Mouse (Mus musculus): ENCODE data around the gene Fgfr2.
A peak's percentile ranks its signal among the peaks of the same experiment; 100 is the strongest.

Fgfr2 gene

DNA sequence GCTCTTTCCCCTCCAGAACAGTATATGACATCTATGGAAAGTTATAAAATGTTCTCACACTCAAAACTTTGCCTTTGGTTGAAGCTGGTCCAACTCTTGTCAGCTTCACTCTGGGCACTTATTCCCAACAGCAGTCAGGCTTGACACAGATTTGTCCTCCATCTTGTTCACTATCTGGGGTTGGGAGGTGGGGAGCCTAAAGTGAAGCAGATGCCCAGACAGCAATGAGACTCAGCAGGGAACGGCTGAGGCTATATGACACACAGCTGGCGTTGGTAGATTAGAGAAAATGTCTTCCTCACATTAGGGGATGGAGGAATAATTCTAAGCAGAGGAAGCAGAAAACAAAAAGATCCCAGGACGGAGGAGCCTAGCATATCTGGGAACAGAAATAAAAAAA is 724.7 kb downstream of the Fgfr2 start:
- no peak for DNase-seq (ENCODE audit: low spot score)

DNA sequence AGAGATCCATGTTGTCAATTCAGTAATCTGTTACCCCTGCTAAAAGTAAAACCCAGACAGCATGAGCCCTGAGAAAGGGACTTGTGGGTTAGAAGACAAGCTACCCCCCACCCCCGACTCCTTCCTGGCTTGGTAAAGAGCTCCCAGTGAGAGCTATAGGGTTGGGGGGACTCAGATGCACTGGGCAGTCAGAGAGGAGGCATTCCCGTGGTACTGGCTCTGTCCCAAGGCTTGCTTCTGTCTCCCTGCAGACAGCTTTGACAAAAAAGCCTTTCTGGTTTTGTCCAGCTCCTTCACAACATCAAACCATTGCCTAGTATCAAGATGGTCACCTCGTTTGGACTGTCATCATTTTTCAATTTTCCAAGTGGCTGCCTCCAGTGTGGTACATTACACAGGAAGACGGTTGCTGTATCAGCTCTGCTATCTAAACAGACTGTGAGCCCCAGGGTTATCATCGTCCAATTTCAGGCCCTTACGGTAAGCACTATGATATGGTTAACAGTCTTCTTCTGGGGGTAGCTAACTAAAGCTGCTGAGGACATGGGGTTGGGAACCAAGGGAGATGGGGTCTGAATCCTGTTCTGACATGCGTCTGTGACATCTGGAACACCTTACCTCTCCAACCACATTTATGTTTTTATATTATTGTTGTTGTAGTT is 726.4 kb downstream of the Fgfr2 start:
- DNase-seq (ENCODE audit: low spot score) = no peak

DNA sequence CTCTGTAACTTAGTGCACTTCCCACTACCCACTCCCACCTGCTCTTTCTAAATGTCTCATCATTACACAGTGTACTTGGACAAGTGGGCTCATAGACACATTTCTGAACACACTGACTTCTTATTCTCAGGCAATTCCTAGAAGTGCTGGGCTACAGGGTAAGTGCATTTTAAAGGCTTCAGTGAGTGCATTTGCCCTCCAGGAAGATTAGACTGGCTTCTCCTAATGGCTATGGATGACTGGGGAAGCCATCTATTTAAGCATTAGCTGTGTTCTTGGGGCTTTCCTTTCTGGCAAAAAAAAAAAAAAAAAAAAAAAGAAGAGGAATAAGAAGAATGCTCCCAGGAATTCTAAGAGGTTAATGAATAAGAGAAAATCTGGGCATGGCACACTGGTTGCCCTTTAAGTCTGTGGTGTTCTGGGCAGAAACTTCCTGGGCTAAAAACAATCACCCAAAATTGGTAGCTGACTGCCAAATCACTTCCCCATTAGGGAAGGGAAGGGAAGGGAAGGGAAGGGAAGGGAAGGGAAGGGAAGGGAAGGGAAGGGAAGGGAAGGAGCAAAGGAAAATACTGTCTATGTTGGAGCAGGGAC is 729.5 kb downstream of the Fgfr2 start:
- no peak for DNase-seq (ENCODE audit: low spot score)

DNA sequence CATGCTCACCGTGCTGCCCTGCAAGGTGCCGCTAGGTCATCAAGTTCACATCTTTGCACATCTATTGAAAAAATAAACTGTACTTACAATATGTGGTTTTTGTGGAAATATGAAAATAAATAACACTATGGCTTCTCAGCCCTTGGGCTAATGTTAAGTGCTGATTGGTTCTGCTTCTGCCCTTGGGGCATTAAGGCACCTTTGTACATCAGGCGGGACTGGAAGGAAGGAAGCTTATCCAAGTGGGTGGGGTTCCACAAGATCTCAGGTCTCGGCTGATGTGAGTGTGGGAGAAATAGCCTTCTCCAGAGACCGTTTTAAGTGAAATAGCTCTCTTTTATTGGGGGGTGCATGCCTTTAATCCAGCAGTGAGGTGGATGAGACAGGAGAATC is 730.1 kb downstream of the Fgfr2 start:
- DNase-seq (ENCODE audit: low spot score) = no peak

DNA sequence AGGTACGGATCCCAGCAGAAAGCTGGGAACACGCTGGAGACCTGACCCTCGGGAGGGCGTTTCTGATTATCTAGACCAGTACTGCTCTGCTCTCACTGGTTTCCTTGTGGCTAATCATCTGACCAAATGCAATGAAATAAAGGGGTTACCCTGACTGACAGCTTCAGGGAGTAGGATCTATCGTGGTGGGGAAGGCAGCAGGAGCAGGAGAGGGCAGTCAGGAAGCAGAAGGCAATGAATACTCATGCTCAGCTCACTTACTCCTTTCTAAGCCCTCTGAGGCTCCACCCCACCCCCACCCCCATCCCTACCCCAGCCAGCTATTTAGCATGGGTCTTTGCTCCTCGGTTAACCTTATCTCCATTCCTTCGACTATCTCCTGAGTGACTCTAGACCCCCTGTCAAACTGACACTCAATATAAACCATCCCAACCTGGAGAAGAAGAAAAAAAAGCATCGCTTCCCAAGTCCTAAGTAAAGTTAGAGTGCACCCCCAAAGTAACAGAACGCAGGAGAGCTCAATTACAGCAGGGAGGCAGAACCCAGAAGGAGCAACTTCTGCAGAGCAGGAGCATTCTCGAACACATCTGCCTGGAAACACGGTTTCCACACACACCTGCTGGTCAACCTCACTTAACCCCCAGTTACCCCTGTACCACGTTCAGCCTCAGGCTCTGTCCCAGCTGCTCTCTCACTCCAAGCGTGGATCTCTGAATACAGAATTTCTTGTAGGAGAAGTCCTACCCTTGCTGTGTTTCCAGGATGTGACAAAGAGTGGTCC is 730.7 kb downstream of the Fgfr2 start:
- DNase-seq (ENCODE audit: low spot score) = no peak

DNA sequence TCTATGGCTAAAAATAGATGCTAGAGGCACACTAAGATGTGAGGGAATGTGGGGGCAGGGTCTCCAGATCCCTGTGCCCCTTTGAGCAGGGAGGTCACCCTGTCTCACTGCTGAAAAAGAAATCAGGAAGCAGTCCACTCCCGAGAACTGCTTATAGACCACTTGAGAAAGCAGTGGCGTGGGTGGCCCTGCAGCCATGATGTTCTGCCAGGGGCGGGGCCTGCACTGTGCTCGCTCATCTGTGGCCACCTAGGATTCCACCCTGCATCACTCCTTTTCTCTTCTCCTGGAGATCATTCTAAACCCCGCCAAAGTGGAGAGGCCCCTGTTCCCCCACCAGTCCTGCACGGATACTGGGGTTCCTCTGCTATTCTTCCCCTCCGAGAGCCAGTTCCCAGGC is 733.7 kb downstream of the Fgfr2 start:
- no peak for DNase-seq (ENCODE audit: low spot score)

DNA sequence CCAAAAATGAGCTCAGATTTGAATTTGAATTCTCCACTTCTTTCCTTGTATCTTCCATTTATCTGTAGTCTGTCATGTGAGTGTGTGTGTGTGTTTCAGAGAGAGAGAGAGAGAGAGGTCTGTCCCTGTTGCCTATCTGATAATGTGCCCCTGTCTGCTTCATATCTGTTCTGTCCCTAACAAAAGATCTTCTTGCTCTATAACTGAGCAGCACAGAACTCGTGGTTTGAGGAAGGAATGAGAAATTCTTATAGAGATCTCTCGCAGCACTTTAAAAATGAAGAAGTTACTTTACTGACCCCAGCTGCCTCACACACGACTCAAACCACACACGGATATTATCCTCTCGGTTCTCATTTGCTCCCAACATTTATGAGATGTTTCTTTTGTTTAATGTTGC is 735.6 kb downstream of the Fgfr2 start:
- DNase-seq (ENCODE audit: low spot score) = no peak

DNA sequence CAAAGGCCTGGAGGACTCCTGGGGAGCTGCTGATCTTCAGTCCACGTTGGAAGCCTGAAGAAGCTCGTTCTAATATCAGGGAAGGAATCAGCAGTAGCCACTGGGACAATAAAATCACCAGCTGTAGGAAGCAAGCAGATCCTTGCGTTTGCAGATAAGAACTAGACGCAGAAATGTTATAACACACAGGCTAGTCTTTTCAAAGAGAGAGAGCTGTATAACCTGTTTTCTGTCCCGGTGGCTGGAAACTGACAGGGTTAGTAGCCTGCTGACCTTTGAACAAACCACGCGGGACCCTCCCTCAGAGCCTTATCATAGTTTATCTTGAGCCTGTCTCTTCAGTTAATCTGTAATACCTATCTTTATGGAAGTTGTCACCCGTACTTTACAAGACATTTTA is 736.8 kb downstream of the Fgfr2 start:
- DNase-seq (ENCODE audit: low spot score) = no peak

DNA sequence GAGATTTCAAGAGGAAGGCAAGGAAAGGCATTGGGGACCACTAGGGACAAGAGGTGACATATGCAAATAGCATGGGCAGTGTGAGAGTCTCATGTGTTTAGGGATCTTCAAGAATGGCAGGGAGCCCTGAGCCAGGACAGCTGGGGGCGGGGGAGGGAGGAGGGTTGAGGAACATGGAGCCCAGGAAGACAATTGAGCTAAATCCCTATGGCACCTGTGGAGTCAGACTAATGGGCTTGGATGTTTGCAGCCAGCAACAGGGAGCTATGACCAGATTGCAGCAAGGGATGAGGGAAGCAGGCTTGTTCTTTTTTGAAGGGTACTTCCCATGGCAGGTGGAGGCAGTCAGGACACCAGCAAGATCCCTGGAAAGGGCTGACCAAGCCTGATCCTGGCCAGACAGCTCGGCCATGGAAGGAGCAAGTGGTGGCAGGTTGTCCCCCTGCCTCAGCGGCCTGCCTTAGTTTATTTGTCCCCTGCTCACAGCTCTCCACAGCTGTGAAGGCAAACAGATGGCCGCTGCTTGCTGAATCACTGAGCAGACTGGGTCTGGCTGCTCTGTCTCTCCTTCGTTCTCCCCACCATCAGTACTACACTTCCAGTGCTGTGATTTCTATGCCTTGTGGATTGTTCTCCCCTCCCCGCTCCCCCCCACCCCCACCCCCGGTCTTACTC is 737.6 kb downstream of the Fgfr2 start:
- DNase-seq (ENCODE audit: low spot score) = no peak

DNA sequence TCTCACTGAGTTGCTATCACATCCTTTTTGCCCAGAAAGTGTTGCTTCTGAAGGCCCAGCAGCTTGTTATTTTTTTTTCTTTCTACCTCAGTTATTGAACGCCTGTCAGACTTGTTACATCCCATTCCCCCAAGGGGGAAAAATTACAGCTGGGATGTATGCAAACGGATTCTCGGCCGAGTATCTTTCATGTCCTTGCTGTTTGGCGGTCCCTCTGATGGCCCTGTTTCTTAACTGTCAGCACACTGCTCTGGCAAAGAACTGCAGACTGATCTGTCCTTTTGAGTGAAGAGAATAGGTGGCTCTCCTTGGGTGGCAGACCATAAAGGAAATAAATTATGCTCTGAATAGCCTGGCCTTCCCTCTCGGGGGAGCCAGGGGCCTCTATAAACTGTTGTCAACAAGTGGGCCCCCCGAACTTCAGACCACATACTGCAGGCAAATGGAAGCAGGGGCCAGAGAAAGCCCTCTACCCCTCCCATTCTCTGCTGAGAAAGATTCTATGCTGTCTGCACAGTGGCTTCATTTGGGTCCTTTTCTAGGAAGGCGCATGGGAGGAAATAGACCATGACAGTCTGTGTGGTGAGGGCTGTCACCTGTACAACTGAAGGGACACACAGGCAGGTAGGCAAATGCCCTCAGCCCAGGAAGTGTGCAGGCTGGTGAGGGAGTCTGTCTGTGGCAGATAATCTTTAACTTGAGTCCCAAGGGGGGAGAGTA is 738.3 kb downstream of the Fgfr2 start:
- no peak for DNase-seq (ENCODE audit: low spot score)

DNA sequence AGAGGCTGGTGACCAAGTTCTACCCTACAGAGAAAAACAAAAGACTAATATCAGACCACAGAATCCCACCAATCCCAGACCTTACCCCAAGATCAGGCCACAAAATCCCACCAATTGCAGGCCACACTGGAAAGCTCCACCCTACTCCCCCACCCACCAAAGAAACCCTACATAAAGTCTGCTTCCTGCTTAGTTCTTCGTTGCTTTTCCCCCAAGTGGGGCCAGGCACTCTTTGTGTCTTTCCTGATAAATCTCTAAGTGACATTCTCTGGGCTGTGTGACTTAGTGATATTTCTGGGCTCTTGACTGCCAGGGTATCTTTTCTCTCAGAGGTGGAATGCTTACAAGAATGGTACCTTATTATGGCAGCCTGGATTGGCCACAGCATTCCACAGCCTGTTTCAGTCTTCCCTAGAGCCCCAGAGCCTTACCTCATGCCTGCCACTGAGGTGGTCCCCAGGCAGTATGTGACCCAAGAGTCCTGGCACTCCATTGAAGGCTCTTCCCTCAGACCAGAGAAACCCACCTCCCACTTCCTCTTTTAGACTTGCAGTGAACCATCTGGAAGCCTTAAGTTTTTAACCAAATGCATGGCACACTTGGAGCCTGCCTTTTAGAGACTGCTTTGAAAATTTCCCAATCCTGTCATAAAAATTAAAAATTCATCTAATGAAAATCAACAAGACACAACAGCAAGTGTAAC is 742.4 kb downstream of the Fgfr2 start:
- DNase-seq (ENCODE audit: low spot score) = no peak

DNA sequence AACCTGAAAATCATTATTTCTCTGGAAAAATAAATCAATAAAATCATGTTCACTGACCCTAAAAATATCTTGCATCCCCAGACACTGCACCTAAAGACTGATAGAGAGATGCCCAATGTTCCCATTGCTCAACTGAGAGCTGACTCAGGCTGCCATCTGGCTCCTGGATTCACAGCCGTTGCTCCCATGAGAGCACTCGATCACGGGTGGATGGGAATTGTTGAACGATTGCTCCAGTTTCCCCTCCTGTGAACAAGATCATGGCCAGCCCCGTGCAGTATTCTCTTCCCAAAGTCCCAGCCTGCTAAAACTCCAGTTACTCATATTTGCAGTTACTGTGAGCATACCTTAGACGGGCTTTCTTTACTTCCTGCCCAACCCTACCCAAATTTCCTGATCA is 745.2 kb downstream of the Fgfr2 start:
- DNase-seq (ENCODE audit: low spot score) = peak; percentile 52

DNA sequence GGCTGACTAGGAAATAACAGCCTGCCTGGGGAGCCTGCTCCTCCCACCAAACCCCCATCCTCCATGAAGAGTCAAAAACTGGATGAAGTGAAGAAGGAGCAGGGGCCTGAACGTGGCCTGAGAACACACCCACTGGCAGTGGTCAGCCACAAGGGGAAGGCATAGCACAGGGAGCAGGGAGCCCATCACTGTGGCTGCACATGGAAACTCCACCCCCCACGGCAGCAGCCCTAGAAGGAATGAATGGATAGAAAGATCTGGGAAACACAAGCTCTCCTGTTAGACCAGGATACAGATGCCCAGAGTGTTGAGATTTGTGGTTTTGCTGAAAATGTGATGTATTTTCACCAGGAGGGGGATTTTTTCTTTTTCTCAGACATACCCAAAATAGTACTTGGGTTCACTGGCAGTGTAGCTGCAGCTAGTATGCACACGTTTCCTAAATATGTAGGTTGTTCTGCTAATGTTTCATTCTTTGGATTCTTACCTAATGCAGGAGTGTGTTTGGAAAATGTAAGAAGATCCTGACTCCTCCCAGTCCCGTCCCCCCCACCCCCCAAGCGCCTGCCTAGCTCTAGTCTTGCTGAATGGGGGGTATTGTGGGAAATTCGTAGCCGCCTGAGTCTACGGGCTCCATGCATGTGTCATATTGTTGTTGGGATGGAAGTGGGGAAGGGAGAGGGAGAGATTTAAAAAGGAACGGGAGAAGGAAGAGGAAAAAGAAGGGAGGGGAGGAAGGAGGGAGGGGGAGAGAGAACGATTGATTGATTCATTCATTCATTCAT is 749.4 kb downstream of the Fgfr2 start:
- DNase-seq (ENCODE audit: low spot score) = peak; percentile 28

DNA sequence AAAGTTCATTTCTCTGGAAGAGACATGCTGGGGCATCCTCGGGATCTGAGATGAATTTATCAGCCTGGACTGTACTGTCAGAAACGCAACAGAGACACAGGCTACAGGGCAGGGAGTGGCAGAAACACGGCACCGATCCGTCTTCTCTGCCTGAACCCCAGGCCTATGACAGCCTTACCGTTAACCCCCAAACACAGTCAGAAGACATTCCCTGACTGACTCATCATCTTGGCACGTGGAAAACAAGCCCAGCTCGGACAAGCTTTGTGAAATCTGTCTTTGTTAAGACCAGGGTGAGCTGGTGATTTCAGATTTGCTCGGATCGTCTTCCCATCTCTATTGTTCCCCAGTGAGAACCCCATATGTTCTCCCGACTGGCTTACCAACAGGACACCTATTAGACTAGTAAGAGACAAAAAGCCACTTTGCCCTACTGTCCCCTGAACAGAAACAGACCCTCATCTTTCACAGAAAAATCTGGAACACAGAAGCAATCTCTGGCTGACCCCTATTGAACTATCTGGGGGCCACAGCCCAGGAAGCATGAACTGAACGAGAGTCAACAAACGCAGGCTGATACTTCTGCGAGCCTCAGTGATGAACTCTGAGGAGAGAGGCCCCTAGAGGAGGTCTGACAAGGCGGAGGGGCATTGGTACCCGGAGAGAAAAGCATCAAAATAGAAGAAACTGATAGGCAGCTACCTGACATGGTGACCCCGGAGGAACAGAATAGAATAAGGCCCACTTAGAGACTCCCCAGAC is 750.2 kb downstream of the Fgfr2 start:
- DNase-seq (ENCODE audit: low spot score) = no peak

DNA sequence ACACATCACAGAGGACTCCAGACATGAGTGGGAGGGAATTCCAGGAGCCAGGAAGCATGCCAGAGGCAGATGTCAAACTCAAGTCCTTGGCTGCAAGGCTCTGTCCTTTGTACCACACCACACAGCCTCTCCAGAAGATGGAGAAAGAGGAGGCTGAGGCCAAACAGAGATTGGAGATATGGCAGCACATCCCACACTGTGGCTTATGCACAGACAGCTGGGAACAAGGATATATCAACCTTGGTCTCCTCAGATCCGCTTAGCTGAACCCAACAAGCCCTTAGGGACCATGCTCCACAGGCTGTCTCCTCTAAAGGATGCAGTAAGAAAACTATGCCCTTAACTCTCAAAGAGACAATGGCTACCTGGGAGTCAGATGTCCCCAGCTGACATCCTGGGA is 751.3 kb downstream of the Fgfr2 start:
- no peak for DNase-seq (ENCODE audit: low spot score)

DNA sequence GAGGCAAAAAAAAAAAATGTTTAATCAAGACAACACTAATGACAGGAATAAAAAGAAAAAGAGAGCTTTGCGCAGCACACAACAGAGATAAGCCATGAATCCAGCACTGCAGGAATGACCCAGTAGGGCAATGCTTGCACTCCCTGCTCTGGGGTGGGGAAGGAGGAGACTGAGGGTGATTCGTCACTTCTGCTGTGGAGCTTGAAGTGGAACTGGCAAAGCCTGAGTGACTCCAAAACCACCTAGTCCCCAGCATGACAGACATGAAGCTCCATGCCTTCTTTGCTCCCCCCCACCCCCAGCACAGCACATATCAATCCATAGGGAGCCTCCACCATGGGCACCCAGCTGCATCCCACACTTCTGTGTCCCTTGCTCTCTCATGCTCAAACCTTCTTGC is 753.4 kb downstream of the Fgfr2 start:
- no peak for DNase-seq (ENCODE audit: low spot score)

DNA sequence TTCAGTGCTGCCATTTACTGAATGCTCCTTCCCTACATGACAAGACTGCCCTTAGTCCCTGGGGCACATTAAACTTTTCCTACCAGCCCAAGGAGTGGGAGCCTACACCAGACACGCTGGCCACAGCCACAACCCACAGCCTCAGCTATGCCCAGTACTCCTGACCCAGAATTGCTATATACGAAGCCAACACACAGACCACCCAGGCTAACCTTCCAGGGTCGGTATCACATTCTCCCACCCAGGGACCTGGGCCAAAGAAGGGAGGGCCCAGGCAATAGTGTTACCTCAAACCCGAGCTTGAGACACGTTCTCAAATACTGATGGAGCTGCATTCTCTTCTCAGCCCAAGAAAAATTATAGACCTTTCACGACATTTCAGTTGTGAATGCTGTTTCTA is 754.3 kb downstream of the Fgfr2 start:
- no peak for DNase-seq (ENCODE audit: low spot score)

DNA sequence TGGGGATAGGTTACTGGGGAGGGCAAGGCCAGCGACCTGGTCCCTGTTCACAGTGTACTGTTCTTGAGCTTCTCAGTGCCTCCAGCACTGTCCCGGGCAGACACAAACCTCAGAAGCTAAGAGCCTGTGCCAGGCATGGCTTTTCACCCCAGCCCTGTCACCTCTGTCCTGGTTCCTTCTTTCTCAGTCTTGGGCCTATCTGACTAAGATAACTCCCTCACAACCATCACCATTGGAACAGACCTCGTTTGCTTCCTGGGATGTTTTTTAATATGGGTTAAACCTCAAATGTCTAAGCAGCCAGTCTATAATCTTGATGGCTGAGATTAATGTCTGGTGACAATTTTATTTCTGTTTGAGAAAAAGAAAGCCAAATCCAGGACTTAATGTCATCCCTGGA is 755.8 kb downstream of the Fgfr2 start:
- no peak for DNase-seq (ENCODE audit: low spot score)

DNA sequence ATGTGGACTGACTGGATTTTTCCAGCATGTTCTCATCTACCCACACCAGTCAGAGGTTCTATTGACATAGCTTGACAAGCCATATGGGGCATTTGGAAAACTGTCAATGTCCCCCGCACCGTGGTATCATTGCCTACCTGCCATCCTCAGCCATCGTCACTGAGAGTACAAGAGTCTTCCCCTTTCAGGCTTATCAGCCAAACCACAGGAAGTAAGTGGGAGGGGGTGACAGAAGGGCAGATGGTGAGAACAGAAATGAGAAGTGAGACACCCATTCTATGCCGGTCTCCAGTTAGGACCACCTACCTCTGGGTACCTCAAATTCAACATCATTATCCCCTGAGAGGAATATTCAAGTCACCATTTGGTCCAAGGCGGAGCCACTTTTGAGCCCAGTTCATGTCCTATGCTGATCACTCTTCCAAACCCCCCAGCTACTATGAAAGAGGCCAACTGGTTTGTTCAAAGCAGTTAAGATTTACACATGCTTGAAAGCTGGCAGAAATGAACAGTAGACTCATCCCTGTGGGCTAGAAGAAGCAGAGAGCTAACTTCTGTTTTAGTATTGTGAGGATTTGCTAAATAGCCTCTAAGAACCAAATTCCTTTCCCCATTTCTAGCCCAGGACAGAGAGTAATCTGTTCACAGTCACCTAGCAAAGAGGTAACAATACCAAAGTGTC is 757.3 kb downstream of the Fgfr2 start:
- no peak for DNase-seq (ENCODE audit: low spot score)

DNA sequence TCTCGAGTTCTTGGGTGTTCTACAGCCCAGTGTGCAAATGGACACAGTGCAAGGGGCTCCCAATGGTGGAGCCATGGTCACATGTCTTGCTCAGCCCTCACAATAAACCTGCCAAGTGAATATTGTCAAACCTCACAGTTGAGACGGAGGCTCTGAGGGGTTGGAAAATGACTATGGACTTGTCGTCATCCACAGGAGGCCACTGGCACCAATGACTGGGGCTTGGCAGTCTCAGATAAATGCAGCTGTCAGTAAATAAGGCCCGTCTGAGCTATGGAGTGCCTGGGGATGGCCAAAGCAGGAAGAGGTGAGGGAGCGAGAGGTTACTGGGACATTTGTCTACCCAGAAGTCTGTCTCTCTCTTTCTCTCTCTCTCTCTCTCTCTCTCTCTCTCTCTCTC is 758.0 kb downstream of the Fgfr2 start:
- DNase-seq (ENCODE audit: low spot score) = no peak

All from layer of hippocampus, adult 11-12 months (tissue).